Mouse (Mus musculus): Measurements from ENCODE around the gene Ddx27.

Gene Ddx27

GRCm38 (mm10) chr2:167030507-167030906 lies 15.5 kb downstream of the Ddx27 start:
- WGBS: 84% methylated on average over 4 of the region's 4 CpGs

DNA sequence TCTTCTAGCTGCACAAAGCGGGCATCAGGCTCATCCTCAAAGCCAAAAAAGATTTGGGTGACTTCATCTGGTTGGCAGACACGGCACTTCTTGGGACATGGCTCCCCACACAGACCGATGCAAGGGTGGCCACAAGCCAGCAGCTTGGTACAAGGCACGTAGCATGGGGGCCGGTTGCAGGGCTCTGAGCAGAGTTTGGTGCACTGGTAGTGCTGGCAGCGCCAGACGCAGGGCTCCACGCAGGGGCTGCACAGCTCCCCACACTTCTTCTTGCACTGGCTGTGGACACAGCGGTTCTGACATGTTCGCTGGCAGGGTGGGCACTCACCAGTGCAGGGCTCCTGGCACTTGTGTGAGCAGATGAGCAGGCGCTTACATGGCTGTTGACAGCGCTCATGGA lies 22.7 kb downstream of the Ddx27 start:
- 80% methylated on average over 12 of the region's 12 CpGs for WGBS

GRCm38 (mm10) chr2:167038297-167038696 lies 23.3 kb downstream of the Ddx27 start:
- 71% methylated on average over 6 of the region's 6 CpGs for WGBS

- WGBS: 89% methylated on average over 7 of the region's 7 CpGs
These were observed 23.7 kb downstream of the Ddx27 start for GRCm38 (mm10) chr2:167038716-167039115.

DNA sequence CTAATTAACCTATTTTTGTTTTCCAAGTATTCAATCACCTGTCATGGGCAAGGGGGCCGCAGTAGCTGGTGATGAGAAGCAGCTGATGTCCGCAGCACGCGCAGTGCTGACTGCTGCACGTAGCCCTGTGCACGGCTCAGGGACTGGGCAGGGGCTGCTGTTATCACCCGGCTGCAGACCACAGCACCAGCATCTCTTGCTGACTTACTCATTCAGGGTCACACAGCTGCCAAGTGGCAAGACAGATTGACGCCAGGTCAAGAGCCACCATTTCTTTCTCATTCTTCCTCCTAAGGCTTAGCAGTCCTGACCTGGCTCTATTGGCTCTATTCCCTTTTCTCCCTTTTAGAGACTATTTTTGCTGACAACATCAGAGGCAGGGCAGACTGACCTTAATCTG lies 24.4 kb downstream of the Ddx27 start:
- WGBS: 90% methylated on average over 8 of the region's 8 CpGs

- 90% methylated on average over 12 of the region's 12 CpGs for WGBS
These were observed 28.6 kb downstream of the Ddx27 start for GRCm38 (mm10) chr2:167043400-167044121.

GRCm38 (mm10) chr2:167048223-167048622 lies 33.2 kb downstream of the Ddx27 start:
- WGBS: 81% methylated on average over 10 of the region's 10 CpGs

- 85% methylated on average over 8 of the region's 8 CpGs for WGBS
These were observed 33.8 kb downstream of the Ddx27 start for GRCm38 (mm10) chr2:167048698-167049358.

- WGBS: 50% methylated on average over 9 of the region's 9 CpGs
These were observed 38.3 kb downstream of the Ddx27 start for GRCm38 (mm10) chr2:167053127-167053844.

DNA sequence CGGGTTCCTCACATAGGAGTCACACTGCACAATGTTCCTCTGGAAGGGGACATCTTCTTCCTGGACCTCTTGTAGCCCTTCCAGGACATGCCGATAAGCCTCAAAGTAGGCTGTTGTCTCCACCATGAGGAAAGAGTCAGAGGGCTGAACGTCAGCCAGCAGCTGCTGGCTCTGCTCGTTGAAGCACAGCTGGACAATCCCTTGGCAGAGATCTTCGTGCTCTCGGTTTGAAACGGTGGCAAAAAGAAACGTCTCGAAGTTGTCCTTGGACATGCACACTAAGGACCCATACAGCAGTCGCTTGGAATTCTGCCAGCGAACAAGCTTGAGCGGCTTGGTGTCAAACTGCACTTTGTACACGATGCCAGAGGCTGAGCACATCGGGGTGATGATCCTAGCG lies 40.4 kb downstream of the Ddx27 start:
- WGBS: 46% methylated on average over 15 of the region's 15 CpGs

DNA sequence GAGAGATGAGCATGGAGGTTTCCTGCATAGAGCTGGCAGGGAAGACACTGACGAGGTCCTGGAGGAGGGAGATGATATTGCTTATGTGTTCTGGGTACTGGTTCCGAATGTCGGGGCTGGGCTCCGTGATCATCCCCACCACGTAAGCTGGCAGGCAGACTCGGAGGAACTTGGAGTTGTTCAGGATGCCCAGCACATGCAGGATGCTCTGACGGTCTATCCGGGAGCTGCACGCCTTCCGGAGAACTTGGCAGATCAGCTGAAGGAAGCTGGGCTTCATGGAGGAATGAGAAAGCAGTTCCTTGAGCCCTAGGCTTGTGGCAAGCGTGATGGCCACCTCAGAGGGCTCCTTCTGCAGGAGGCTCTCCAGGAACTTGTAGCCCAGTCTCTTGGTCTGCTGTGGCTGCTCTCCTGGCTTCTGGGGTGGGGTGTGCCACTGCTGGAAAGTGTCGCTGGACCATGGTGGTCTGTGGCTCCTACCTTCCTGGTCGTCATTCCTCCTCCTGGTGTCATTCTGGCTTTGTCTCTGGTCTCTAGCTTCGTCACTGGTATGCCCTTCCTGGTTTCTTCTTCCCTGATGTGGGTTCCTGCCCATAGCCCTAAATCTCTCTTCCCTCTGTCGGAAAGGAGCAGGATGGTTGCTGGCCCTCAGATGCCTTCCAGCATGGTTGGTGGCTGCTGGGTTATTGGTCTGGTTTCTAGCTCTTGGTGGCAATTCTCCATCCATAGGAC lies 41.4 kb downstream of the Ddx27 start:
- 91% methylated on average over 15 of the region's 15 CpGs for WGBS

DNA sequence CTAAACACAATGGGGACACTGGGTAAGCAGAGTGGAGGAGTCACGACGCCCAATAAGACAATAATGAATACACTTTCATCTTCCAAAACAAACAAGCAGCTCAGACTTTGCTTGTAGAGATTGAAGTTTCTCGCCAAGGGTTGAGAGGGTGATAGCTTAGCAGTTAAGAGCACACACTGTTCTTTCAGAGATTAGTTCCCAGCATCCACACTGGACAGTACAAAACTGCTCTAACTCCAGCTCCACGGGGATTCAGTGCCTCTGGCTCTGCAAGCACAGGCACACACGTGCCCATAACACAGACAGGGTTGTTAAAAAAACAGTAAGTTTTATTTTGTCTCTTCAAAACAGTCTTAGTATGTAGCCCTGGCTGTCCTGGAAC lies 41.9 kb downstream of the Ddx27 start:
- WGBS: 61% methylated on average over 5 of the region's 5 CpGs

- 67% methylated on average over 3 of the region's 3 CpGs for WGBS
These were observed 43.2 kb downstream of the Ddx27 start for GRCm38 (mm10) chr2:167058201-167058600.

- WGBS: 61% methylated on average over 3 of the region's 3 CpGs
These were observed 43.9 kb downstream of the Ddx27 start for GRCm38 (mm10) chr2:167058814-167059387.

GRCm38 (mm10) chr2:167059536-167059935 lies 44.5 kb downstream of the Ddx27 start:
- WGBS: 54% methylated on average over 8 of the region's 8 CpGs

- WGBS: 63% methylated on average over 12 of the region's 12 CpGs
These were observed 45.0 kb downstream of the Ddx27 start for GRCm38 (mm10) chr2:167059960-167060359.

GRCm38 (mm10) chr2:167060360-167060759 lies 45.4 kb downstream of the Ddx27 start:
- 42% methylated on average over 3 of the region's 3 CpGs for WGBS

DNA sequence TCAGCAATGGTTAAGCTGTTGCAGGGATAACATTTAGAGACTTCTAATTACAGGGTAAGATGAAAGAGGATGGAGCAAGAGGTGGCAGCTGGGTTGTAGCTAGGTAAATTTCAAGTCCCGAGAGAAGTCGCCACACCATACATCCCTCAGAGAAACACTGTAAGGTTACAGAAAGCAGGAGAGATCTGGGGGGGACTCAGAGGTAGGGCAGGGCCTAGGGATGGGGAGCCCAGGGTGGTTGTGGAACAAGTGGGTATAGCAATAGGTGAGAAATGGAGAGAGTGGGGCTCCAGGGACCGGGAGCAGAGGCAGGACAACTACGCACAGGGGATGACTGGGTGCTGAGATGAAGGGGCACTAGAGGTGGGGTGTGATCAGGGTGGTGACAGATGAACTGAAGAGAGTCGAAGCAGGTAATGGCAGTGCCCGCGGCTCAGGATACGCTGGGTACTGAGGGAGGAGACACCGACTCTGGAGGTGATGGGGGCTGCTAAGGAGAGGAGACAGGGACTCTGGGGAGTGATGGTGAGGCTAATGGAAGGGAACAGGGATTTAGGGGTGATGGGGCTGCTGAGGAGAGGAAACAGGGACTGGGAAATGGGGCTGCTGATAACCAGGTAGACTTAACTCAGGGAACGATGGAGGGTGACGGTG lies 46.5 kb downstream of the Ddx27 start:
- 12% methylated on average over 11 of the region's 11 CpGs for WGBS

DNA sequence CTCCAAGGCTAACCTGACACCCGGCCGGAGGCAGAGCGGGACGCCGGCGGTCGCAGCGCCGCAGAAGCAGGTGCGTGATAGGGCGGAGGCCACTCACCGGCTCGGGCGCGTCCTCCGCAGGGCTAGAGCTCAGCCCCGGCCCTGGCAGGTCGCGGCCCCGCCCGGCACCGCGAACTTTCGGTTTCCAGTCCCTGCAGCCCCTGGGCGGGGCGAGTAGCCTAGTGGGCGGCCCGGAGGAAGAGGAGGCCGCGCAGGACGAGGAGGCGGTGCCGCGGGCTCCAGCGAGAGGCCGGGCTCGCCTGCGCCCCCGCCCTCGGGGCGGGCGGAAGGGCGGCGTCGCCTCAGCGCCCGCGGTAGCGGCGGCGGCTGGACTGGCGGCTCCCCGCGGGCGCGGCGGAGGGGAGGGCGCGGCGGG lies 47.5 kb downstream of the Ddx27 start:
- under 1% methylated on average over 60 of the region's 60 CpGs for WGBS

DNA sequence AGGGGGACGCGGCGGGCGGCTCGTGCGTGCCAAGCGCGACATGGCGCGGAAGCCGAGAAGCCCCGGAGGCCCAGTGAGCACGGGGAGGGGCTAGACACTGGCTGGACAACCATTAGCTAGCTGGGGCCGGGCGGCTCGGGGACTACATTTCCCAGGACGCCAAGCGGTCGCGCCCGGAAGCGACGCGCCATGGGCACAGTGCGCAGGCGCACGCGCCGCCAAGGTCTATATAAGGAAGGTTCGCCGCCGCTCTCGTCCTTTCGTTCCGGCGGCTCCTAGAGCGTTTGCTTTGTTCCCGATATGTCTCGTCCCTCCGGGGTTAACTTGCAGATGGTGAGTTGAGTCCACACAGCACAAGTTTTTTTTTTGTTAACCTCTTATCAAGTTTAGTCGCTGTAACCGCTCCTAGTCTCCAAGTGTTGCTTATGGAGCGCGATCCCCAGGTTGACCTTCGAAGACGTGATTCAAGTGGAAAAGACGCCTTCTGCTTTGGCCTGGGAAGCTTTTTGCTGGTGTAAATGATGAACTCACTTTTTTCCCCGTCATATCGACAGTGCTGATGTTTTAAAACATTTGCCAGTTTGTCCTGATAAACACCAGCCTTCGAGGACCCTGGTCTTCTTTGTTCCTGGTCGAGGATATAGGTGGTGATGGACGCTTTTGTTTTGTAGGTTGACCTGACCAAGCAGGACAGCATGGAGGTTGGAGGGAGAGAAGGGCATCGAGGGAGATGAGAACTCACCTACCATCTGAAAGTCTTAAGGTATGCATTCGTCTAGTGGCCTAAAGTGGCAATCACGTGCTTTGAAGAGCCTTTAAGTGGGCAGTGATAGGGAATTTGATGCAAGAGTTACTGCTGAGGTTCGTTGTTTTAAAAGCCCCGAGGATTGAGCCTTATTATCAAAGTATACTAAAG lies 48.2 kb downstream of the Ddx27 start, which contains the start of gene Znfx1:
Gene Znfx1, minus strand, starts transcription at position 51 of the 916 bp plus-strand sequence.
- 1% methylated on average over 57 of the region's 57 CpGs for WGBS
